Mouse (Mus musculus) c-Kit-positive CD71-positive TER-119-negative erythroid progenitor cells, embryonic 14.5 days (primary cell): ENCODE data around the gene Gstp3.
"Not testable (repeated sequence)": the region's sequence is repeated elsewhere in the genome, so short reads cannot be mapped to it uniquely, and the experiment has no call there.

ENCODE experiments used
- DNase-seq: peaks from one replicate; pipeline ENCODE4 v3.0.0-alpha.2; 2013; ENCODE audit warnings: low read depth

Gene Gstp3

GRCm38 (mm10) chr19:4089128-4089527 lies 29.8 kb upstream of the Gstp3 start:
- DNase-seq, result no peak

- no peak for DNase-seq
Observed at GRCm38 (mm10) chr19:4088146-4088545, 28.8 kb upstream of the Gstp3 start.

GRCm38 (mm10) chr19:4087090-4087489 lies 27.7 kb upstream of the Gstp3 start:
- DNase-seq, result no peak

GRCm38 (mm10) chr19:4086156-4086555 lies 26.8 kb upstream of the Gstp3 start:
- no peak for DNase-seq

GRCm38 (mm10) chr19:4084984-4085383 lies 25.6 kb upstream of the Gstp3 start:
- DNase-seq, result no peak

- no peak for DNase-seq
Observed at GRCm38 (mm10) chr19:4083826-4084225, 24.5 kb upstream of the Gstp3 start.

- no peak for DNase-seq
Observed at GRCm38 (mm10) chr19:4083316-4083715, 23.9 kb upstream of the Gstp3 start.

- no peak for DNase-seq
Observed at GRCm38 (mm10) chr19:4082219-4082965, 23.0 kb upstream of the Gstp3 start.

GRCm38 (mm10) chr19:4081394-4081793 lies 22.0 kb upstream of the Gstp3 start, which contains the start of gene Cabp2:
Cabp2 (plus strand) TSS chr19:4081578.
- no peak for DNase-seq

GRCm38 (mm10) chr19:4080511-4081009 lies 21.2 kb upstream of the Gstp3 start:
- no peak for DNase-seq

GRCm38 (mm10) chr19:4079594-4079993 lies 20.2 kb upstream of the Gstp3 start:
- DNase-seq, result no peak

GRCm38 (mm10) chr19:4075531-4075930 lies 16.2 kb upstream of the Gstp3 start:
- DNase-seq, result no peak

GRCm38 (mm10) chr19:4072706-4073424 lies 13.5 kb upstream of the Gstp3 start:
- no peak for DNase-seq

GRCm38 (mm10) chr19:4071406-4071805 lies 12.0 kb upstream of the Gstp3 start:
- no peak for DNase-seq

GRCm38 (mm10) chr19:4070756-4071155 lies 11.4 kb upstream of the Gstp3 start:
- no peak for DNase-seq

- DNase-seq, result no peak
Observed at GRCm38 (mm10) chr19:4070311-4070710, 10.9 kb upstream of the Gstp3 start.

GRCm38 (mm10) chr19:4068717-4069410 lies 9.5 kb upstream of the Gstp3 start:
- no peak for DNase-seq

GRCm38 (mm10) chr19:4068242-4068641 lies 8.9 kb upstream of the Gstp3 start:
- DNase-seq, result not testable (repeated sequence)

GRCm38 (mm10) chr19:4066877-4067276 lies 7.5 kb upstream of the Gstp3 start:
- no peak for DNase-seq

- DNase-seq, result no peak
Observed at GRCm38 (mm10) chr19:4066280-4066679, 6.9 kb upstream of the Gstp3 start.

- not testable (repeated sequence) for DNase-seq
Observed at GRCm38 (mm10) chr19:4064501-4064900, 5.1 kb upstream of the Gstp3 start.

- DNase-seq, result not testable (repeated sequence)
Observed at GRCm38 (mm10) chr19:4063357-4063756, 4.0 kb upstream of the Gstp3 start.
